Mouse (Mus musculus): ENCODE measurements around the gene Haus6. TPM values are rescaled to one million over a fixed set of nuclear protein-coding genes. Genes with fewer than 3 reads are reported as not detected.
A peak's percentile ranks its signal among the peaks of the same experiment; 100 is the strongest.

The Haus6 gene
- polyA plus RNA-seq, 1 experiment: 4.4 TPM

GRCm38 (mm10) chr4:86538936-86539335, 72.9 kb downstream of the Haus6 start:
- no peaks in the 10 kb centered on the region for H3K4me1 ChIP-seq (ENCODE audit: control insufficient read depth, insufficient read depth, low read length)
- H3K27ac ChIP-seq (ENCODE audit: insufficient read depth, low read length): no peak overlapping the region
- no peak for TF ChIP-seq CTCF (IDR thresholded peaks at IDR 0.05; ENCODE audit: borderline replicate concordance, insufficient read depth, low read depth, low read length)
- TF ChIP-seq POLR2A (IDR thresholded peaks at IDR 0.05; ENCODE audit: borderline replicate concordance, insufficient read depth, low read length): no peak
- WGBS: 92% methylated on average over 5 of the region's 5 CpGs
- H3K4me3 ChIP-seq (replicated peaks; ENCODE audit: insufficient read depth, low read depth, low read length): no peak overlapping the region
- H3K27me3 ChIP-seq (ENCODE audit: control insufficient read depth, insufficient read depth, low read length): no peaks in the 10 kb centered on the region
- no peak for DNase-seq

GRCm38 (mm10) chr4:86537972-86538371, 73.9 kb downstream of the Haus6 start:
- TF ChIP-seq POLR2A (IDR thresholded peaks at IDR 0.05; ENCODE audit: borderline replicate concordance, insufficient read depth, low read length) (no peak), CTCF (IDR thresholded peaks at IDR 0.05; ENCODE audit: borderline replicate concordance, insufficient read depth, low read depth, low read length) (no peak; the same call in 1 of the 2 replicates)
- no peak overlapping the region for H3K4me3 ChIP-seq (replicated peaks; ENCODE audit: insufficient read depth, low read depth, low read length)
- no peak overlapping the region for H3K27ac ChIP-seq (ENCODE audit: insufficient read depth, low read length)
- H3K27me3 ChIP-seq (ENCODE audit: control insufficient read depth, insufficient read depth, low read length): no peaks in the 10 kb centered on the region
- 45% methylated on average over 4 of the region's 4 CpGs for WGBS
- H3K4me1 ChIP-seq (ENCODE audit: control insufficient read depth, insufficient read depth, low read length): no peaks in the 10 kb centered on the region
- peak in 1 of 2 experiments; percentile 13 for DNase-seq

GRCm38 (mm10) chr4:86534091-86534481, 77.8 kb downstream of the Haus6 start:
- Histone ChIP-seq H3K27ac (ENCODE audit: insufficient read depth, low read length) (no peak overlapping the region), H3K4me3 (replicated peaks; ENCODE audit: insufficient read depth, low read depth, low read length) (no peak overlapping the region), H3K27me3 (ENCODE audit: control insufficient read depth, insufficient read depth, low read length) (no peaks in the 10 kb centered on the region), H3K4me1 (ENCODE audit: control insufficient read depth, insufficient read depth, low read length) (peaks cover 6% of the 10 kb centered on the region)
- WGBS: 63% methylated on average over 5 of the region's 5 CpGs
- TF ChIP-seq CTCF (IDR thresholded peaks at IDR 0.05; ENCODE audit: borderline replicate concordance, insufficient read depth, low read depth, low read length): no peak
- TF ChIP-seq POLR2A (IDR thresholded peaks at IDR 0.05; ENCODE audit: borderline replicate concordance, insufficient read depth, low read length): no peak
- DNase-seq: no peak

GRCm38 (mm10) chr4:86533406-86534090, 78.3 kb downstream of the Haus6 start:
- 83% methylated on average over 8 of the region's 8 CpGs for WGBS

GRCm38 (mm10) chr4:86529161-86529560, 82.7 kb downstream of the Haus6 start:
- 15% methylated on average over 6 of the region's 6 CpGs for whole genome bisulfite sequencing
- TF ChIP-seq CTCF (IDR thresholded peaks at IDR 0.05; ENCODE audit: borderline replicate concordance, insufficient read depth, low read depth, low read length) (no peak), POLR2A (IDR thresholded peaks at IDR 0.05; ENCODE audit: borderline replicate concordance, insufficient read depth, low read length) (no peak)

More at GRCm38 (mm10) chr4:86533406-86534090, 78.3 kb downstream of the Haus6 start:
- Histone ChIP-seq H3K27me3 (ENCODE audit: control insufficient read depth, insufficient read depth, low read length) (no peaks in the 10 kb centered on the region), H3K4me1 (ENCODE audit: control insufficient read depth, insufficient read depth, low read length) (peaks cover 10% of the 10 kb centered on the region), H3K27ac (ENCODE audit: insufficient read depth, low read length) (no peak overlapping the region), H3K4me3 (replicated peaks; ENCODE audit: insufficient read depth, low read depth, low read length) (no peak overlapping the region)
- no peak for DNase-seq
- no peak for TF ChIP-seq CTCF (IDR thresholded peaks at IDR 0.05; ENCODE audit: borderline replicate concordance, insufficient read depth, low read depth, low read length)
- no peak for TF ChIP-seq POLR2A (IDR thresholded peaks at IDR 0.05; ENCODE audit: borderline replicate concordance, insufficient read depth, low read length)

More at GRCm38 (mm10) chr4:86529161-86529560, 82.7 kb downstream of the Haus6 start:
- H3K27ac ChIP-seq (ENCODE audit: insufficient read depth, low read length): no peak overlapping the region
- DNase-seq: peak; percentile 59 to 79
- peaks cover 10% of the 10 kb centered on the region for H3K4me1 ChIP-seq (ENCODE audit: control insufficient read depth, insufficient read depth, low read length)
- no peak overlapping the region for H3K4me3 ChIP-seq (replicated peaks; ENCODE audit: insufficient read depth, low read depth, low read length)
- H3K27me3 ChIP-seq (ENCODE audit: control insufficient read depth, insufficient read depth, low read length): no peaks in the 10 kb centered on the region; the same call in 1 of the 2 replicates

Other genes with a start within 250 kb of the Haus6 start
- not detected in 2 replicates for gene Saxo1, start 53.7 kb downstream of the Haus6 start, polyA plus RNA-seq (2012; rRNA removed)
- 150 and 151 TPM in 2 replicates for gene Rraga, start 36.4 kb downstream of the Haus6 start, polyA plus RNA-seq (2012; rRNA removed)
- gene Plin2, start 58.0 kb upstream of the Haus6 start, polyA plus RNA-seq (2012; rRNA removed): 25.5 and 26.7 TPM in 2 replicates
- 9.1 and 9.9 TPM in 2 replicates for gene Dennd4c, start 136.5 kb upstream of the Haus6 start, polyA plus RNA-seq (2012; rRNA removed)
- gene Rps6, start 245.4 kb upstream of the Haus6 start, polyA plus RNA-seq (2012; rRNA removed): 691 and 755 TPM in 2 replicates